Mouse (Mus musculus) ovary, postnatal 36 days (tissue): ENCODE measurements around the gene Gm49661.

Experiments used
- DNase-seq: peaks from one replicate; pipeline ENCODE4 v3.0.0; 2022; ENCODE audit warnings: low spot score, mixed read lengths

Gm49661 gene

DNA sequence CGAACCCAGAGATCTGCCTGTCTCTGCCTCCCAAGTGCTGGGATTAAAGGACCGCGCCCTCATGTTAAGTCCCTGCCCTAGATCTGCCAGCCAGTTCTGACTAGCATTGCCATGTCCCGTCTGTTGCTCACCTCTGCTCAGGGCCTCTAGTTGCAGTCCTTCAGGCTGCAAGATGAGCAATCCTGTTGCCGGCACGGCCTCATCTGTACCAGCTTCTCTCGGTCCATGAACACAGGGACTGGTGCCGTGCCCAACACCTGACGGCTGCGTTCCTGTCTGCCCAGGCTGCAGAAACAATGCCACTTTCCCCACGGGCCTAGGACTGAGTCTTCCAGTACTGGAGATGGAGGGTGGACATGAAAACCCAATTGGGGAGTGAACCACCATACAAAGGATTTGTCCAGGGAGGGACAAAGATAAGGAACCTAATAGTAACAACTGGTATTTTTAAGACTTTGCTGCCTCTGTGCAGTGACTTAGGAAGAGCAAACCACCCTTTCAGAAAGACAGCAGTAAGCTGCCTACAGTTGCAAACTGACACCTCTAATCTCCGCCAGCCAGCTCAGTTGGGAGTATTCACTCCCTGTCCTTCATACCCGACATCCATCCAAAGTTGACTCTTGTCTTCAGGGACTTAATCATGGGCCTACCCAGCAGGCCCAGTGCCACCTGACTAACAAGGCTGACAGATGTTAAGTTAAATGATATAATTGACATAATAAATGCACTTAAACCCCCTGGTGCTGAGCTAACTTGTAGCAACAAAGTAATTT is 1.5 kb downstream of the Gm49661 start:
- DNase-seq: no peak

DNA sequence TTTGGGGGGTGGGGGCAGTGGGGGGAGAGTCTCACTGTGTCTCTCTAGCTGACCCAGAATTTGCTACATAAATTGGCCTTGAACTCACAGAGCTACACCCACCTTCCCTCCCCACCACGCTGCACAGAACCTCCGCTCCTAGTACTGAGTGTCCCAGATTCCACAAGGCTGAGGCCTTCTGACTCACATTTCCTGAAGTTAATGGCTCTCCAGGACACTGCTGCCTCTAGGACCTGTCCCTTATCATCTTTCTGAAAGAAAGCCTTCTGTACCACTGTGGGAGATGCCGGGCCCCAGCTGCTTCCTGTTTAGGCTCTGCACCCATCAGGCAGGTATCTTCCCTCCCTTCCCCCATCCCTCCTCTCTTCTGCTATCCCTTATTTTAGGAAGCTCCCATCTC is 2.6 kb downstream of the Gm49661 start:
- no peak for DNase-seq

DNA sequence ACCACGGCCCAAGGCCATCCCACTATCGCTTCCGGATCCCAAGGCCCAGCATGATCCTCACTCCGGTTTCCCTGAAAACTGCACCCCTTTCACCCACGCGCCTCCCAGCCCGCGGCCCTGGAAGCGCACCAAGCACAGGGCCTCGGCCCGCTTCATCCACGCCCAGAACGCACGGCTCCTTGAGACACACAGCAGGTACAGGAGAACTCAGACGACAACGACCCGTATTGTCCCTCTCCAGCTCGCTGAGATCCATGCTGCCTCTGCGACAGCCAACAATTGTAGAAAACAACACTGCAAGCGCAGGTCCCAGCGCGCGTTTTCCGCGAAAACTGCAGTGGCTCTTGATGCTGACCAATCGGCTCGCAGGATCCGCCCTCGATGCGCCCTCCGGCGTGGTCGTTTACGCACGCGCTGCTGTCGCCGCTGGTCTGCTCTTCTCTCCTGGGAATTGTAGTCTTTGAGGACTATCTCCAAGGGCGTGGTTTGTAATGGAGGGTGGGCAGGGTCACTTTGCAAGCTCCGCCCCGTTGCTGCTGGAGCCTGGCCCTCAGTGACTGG is 3.4 kb downstream of the Gm49661 start:
- DNase-seq: peak; percentile 91

DNA sequence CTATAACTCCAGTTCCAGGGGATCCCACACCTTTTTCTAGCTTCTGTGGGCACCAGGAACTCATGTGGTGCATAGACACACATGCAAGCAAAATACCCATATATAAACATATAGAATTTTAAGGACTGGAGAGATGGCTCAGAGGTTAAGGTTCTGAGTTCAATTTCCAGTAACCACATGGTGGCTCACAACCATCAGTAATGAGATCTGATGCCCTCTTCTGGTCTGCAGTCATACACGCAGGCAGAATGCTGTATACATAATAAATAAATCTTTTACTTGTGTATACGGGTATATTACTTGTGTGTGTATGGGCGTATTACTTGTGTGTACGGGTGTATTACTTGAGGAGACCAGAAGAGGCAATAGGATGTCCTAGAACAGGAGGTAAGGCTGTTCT is 5.3 kb downstream of the Gm49661 start:
- DNase-seq: no peak

DNA sequence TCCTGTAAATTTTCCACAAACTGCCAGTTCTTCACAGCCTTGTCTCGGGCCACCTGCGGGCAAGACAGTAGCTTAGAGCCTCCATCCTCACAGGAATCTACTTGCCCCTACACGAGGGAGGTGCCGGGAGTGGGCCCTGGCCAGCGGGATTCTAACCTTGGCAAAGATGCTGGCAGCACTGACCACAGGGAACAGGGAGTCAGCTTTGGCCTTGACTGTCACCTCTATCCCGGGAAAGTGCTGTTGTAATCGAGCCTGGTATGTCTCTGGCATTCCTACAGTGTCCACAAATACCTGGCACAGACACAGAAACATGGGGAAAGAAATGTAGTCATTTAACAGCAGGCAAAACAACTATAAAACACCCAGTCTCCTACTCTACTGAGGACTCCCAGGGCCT is 9.4 kb downstream of the Gm49661 start:
- DNase-seq: no peak

DNA sequence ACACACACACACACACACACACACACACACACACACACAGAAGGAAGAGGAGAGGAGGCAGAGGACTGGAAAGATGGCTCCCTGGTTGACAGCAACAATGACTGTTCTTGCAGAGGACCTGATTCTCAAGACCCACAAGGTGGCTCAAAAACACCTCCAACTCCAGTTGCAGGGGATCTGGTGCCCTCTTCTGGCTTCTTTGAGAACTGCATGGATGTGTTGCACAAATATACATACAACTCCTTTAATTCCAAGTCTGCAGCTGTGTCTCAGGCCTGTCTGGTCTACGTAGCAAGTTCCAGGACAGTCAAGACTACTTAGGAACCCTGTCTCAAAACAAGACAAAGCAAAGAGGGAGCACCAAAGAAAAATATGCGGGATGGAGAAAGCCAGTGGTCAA is 12.5 kb downstream of the Gm49661 start:
- DNase-seq: no peak

DNA sequence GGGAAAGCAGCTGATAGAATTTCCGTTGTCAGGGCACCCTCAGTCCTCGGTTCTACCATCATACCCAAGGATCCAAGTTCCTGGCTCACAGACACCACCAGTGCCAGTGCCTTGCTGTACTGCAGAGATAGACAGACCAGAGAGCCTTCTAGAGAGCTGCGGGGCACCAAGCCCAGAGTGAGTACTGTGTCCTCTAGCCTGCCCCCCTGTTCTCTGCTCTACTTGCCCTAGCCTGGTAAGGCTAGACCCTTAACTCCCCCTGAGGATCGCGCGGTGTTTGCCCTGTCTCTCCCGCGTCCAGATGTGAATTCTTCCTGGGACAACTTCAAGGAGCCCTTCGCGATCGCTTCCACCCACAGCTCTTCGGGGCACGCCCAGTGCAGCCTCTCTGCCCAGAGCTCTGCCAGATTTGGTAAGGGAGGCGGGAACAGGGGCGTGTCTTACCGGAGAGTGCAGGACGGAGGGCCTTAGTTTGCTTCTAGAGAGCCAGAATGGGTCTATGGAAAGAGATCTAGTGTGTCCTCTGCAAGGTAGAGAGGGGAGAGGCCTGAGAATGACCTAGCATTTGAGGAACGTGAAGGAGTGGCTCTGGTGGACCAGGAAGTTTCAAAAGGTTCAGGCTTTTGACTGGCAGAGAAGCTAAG is 16.5 kb downstream of the Gm49661 start:
- DNase-seq: peak; percentile 53

DNA sequence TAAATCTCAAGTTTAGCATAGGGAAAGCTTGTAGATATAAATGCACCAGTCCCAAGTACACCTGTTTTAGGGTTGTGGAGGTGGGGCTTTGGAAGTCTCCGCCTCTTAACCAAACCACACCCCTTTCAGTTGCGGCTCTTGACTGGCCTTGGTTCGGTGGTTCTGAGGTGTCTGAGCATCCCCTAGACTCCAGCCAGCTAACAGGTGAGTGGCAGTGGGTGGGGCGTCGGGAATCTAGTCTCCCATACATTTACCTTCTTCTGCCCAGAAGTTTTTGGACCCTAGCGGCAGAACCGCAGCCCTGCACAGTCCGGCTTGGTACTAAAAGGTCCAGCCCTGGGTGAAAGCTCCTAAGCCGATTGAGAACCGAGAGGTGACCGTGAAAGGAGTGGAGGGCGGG is 19.5 kb downstream of the Gm49661 start:
- DNase-seq: no peak

DNA sequence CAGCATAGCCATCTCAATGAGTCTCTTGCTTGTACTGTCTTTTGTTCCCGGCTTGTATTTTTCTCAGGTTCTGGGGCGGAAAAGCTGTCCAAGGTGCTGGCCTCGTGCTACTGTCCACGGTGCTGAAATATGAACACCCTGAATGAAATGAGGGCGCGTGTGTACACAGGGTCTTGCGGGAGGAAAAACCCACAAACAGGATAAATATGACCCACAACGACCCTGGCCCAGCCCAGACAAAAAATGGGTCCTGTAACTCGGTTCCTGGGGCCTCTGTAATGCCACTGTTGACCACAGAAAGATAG is 22.0 kb downstream of the Gm49661 start:
- peak; percentile 53 for DNase-seq

DNA sequence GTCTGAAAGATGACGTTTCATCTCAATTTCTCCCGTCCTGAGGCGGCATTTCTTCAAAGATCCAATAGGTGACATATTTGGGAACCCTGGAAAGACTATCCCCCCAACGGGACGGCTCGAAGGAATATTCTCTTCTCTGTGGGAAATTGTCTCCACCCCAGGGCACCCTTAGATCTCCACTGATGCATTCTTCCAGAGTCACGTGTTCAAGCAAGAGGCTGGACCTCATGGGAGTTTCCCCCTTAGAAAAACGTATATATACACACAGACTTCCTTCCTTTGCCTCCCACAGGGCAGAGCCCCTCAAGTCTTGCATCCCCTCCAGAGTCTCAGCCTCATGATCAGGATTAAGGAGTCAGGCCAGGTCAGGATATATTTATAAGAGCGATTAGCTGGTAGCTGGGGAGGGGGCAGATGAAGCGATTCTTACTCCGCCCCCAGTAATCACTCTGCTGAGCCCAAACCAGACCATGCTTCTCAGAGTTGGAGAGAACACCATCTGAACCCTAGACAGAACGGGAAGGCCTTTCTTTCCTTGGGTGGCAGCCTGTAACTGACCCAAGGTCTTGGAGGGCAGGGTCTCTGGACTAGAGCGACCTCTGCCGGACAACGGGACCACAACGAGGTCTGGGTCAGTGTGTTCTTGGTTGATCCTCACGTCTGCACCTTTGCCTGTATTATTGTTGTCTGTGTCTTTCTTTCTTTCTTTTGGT is 22.5 kb downstream of the Gm49661 start, which contains the start of gene Rtbdn:
Gene Rtbdn, plus strand, starts transcription at position 464 of the 713 bp plus-strand sequence.
- no peak for DNase-seq

DNA sequence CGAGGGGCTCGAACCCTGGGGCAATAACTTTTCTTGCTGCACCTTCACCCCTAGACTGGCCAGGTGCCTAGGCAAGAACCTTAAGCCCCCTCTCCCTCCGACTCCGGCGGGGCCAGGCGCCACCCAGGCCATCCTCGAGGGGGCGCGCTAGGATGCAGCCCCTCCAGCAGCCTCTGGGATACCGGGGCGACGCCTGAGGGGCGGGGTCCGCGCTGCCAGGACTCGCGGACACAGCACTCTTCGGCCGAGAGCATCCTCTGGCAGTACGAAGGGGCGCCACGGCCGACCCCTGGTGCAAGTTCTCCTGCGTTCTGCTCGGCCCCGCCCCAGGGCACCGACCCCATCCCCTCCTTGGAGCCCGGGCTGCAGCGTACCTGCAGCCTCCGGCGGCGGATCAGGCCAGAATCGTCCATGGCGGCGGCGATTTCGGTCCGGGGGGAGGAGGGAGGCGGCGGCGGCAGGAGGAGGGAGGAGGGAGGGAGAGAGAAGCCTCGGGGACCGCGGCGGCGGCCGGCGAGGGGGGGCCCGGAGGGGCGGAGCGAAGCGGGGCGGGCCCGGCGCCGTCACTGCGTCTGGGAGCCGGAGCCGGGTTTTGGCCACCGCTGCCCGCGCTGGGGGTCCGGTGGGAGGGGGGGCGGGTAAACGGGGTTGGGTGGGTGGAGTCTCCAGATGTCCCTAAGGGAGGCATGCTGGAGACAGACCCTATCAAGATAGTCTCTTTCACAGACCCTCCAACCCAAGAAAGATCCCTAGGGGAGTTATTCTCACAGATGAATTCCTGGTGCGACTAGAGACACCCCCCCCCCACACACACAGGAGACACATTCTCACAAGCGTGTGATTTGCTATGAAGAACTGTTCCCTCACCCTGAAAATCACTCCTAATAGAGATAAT is 23.4 kb downstream of the Gm49661 start:
- no peak for DNase-seq

DNA sequence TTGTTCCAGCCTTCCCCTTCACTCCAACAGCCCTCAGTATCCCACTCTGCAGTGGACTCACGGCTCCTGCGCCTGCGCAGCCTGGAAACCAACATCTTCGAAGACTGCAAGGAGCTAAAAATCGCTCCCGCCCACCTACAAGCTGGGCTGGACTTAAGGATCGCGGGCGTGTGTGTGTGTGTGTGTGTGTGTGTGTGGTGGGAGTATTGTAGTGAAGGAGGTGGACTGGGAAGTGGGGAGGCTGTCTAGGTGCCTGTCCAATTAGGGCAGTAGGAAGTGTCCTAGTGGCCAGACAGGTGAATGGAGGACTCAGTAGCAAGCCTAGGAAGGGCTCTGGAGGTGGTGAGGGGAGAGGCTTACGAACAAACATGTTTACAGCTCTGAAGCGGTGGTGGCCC is 24.0 kb downstream of the Gm49661 start:
- DNase-seq: no peak

DNA sequence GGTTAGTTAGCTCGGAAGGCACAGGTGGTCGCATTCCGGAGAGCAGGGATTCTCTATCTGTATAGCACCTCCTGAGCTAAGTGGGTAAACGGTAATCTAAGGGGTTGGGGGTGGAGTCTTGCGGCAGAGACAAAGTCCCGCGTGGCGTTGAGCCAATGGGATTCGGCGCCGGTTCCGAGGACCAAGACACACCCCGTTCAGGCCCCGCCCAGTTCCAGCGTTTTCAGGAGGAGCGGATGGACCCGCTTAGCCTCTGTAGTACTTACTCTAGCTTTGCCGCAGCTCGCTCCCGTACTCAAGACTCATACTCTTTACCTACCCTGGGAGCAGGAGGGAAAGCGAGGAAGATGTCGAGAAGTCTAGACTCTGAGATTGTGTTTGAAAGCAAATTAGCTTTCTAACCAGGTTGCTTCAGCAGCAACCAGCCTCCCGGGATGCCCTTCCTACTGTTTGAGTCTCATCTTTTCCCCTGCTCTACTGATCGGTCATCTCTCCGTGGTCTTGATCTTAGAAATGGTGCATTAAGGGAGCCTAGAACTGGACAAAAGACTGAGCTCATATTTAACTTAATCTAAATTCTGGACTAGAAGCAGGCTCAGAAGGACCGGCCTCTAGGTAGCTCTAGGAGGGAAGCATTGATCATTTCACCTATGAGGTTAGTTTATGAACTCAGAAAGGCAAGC is 24.6 kb downstream of the Gm49661 start:
- no peak for DNase-seq

DNA sequence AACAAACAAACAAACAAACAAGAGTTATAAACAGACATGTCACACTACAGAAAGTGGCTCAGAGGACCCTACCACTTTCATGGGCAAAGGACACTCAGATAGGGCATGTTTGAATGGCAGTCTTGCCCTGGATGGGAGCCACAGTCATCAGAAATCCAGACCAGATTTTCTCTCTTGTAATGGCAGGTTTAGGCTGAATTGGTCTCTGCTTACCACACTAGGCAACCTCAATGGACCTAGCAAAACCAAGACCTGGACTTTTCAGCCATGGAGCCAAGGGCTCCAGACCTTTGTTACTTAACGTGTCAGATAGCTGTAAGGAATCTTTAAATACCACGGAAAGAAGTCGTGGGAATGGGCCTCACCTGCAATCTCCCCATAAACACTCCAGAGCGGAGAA is 25.5 kb downstream of the Gm49661 start:
- DNase-seq: no peak

DNA sequence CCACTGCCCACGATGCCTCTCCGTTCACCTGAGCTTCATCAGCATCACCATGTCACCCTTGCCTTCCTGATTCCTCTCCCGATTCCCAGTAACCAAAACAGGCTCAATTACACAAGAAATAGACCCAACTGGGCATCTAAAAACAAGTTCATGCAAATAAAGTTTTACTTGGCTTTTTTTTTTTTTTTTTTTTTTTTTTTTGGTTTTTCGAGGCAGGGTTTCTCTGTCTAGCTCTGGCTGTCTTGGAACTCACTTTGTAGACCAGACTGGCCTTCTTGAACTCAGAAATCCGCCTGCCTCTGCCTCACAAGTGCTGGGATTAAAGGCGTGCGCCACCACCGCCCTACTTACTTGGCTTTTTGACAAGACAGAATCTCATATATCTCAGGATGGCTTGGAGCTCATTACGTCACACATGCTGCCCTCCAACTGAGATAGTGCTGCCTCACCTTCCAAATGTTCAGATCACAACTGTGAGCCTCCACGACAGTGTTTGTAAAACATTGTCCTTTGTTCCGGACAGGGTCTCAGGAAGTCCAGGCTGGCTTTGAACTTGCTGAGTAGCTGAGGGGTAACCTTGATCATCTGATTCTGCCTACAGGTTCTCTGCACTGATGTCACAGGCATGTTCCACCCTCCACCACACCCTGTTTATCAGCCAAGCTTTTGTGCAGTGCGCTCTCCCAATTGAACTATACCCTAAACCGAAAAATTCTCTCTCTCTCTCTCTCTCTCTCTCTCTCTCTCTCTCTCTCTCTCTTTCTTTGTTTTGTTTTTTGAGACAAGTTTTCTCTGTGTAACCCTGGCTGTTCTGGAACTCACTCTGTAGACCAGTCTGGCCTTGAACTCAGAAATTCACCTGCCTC is 31.4 kb downstream of the Gm49661 start:
- DNase-seq: no peak

DNA sequence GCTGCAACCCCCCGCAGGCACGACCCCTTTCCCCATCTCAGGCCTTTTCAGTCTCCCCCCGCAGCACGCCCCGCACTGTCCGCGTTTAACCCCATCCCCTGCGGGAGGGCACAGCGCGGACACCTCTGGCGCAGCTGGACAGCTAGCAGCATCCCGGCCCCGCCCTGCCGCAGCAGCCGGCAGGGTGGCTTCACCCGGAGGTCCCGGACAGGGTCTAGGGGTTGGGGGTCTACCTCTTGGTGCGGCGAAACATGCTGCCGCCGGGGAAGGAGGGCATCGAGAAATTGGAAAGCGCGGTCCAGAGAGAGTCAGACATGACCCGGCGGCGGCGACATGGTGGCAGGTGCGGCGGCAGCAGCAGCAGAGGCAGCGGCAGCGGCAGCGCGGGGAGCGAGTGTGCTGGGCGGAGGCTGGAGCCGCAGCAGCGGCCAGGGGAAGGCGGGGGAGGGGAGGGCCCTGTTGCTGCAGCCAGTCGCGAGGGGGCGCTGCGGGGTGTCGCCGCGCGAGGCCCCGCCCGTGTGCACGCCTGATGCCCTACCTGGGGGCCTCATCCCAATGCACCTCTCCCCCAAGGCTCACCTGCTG is 32.2 kb downstream of the Gm49661 start, which contains the start of gene Mast1:
Gene Mast1, minus strand, starts transcription at position 398 of the 585 bp plus-strand sequence.
- DNase-seq: peak; percentile 67

DNA sequence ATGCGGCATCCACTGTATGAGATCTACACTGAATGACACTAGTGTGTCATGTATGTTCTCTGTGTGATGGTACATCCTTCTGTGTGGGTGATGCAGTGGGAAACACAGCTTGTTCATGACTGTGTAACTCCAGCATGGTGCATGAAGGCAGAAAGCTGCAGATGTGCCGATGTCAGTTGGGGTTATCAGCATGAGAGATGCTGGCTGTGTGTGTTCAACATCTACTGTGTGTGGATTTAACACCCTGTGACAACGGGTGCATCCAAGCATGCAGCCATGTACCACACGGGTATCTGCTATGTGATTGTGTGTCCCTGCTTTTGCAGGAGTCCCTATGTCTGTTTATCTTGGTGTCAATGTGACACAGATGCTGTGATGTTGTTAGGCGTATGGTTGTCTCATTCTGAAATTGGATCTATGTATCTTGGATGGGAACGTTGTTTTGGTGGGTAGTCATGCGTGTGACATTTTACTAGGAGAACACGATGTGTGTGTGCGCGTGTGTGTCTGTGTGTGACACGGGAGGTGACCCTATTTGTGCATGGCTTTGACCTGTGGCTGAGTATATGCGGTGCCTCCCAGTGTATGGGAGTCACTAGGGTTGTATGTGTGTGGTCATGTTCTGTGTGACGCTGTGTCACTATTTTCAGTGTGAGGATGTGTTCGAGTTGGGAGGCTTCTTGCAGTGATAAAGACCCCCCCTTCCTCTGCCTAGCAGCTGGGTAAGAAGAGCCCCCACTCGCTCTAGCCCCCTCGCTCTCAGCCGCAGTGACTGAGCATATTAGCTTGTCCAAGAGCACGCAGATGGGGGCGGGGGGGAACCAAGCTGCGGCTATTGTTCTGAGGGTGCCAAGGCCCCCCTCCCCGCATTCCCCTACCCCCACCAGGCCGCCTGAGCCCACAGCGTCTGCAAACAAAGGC is 32.9 kb downstream of the Gm49661 start:
- no peak for DNase-seq

DNA sequence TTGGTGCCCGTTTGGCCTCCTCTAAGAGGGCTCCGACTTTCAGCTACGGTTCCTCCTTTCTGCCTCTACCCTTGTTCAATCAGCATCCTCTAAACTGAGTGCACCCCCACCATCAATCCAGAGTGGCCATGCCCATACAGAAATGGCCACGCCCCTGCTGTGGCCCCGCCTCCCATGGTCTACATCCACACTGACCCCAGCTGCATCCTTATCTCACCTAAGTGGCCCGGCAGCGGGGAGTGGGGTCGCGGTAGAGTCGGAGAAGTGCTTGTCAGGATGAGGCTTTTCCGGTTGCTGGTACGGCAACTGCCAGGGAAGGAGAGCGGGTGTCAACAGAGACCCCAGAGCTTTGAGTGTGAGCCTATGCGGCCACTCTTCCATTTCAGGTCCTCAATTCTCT is 33.7 kb downstream of the Gm49661 start:
- DNase-seq: no peak

DNA sequence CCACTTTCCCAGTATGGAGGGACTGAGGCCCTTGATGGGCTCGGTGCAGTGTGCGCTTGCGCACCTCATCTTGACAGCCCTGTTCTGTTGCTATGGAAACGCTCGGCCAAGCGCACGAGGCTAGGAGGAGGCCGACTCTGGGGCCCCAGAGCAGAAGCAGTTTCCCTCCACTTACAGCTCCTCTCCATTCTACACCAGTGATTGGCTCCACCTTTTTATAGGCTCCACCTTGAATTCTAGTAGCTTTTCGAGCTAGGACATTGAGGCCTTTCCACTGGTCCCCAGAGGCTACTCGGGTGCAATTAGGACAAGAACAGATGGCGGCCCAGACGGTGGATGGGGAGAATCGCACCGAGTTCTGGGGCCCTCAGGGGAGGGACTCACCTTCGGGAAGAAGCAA is 34.4 kb downstream of the Gm49661 start:
- DNase-seq: no peak
